Mouse (Mus musculus): ENCODE measurements around the gene Pak6.
A peak's percentile ranks its signal among the peaks of the same experiment; 100 is the strongest.

The Pak6 gene

DNA sequence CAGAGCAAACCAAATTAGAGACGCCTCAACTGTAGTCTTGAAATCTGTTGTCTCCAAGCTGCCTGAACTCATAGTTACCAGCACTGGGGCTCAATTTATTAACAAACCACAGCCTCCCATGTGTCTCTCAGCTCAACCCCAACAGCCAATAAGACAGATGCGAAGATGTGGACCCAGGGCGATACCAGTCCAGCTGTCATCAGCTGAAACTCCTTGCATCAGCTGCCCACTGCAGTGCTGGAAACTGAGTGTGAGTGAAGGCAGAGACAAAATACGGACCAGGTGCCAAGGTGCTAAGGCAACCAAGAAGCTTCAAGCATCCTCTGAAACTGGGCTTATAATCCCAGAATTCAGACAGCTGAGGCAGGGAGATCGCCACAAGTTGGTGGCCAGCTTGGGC lies 68.9 kb downstream of the Pak6 start:
- DNase-seq = no peak

DNA sequence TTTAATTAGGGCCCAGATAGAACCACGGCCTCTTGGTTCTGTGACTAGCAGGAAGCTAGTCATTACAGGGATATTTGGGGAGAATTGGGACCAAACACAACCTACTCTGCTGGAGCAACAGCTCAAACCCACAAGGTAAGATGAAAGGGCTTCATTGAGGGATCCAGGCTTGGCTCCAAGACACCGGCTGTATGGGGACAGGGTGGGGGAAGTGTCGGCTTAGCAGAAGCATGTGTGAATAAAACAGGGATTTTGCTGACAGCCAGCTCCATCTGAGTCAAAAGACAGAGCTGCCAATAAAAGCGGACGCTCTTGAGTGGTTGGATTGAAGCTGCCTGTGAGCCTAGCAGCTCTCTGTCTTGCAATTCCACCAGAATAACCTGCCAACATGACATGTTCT lies 70.2 kb downstream of the Pak6 start:
- no peak for DNase-seq

DNA sequence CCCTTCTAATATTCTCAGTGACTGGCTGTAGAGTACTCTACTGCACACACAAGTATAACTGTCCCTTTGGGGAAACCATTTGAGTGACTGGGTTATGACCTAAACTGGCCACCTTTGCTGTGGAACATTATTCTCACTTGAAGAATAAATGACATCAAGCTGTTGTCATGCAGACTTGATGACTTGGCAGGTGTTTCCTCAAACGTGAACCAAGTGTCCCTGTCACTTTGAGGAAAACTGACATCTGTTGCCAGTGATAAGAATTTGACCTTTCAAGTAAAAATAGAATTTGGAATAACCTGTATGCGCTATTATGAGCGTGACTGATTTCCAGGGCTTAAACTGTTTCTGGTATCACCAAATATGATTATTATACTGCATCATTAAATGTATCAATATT lies 77.2 kb downstream of the Pak6 start:
- no peak for DNase-seq

- DNase-seq = no peak
Observed at GRCm38 (mm10) chr2:118741183-118741582, 78.1 kb downstream of the Pak6 start.

- DNase-seq = peak; percentile 55
Observed at GRCm38 (mm10) chr2:118743261-118743943, 80.3 kb downstream of the Pak6 start.

- DNase-seq = no peak
Observed at GRCm38 (mm10) chr2:118744621-118745020, 81.5 kb downstream of the Pak6 start.

- DNase-seq = peak; percentile 95
Observed at GRCm38 (mm10) chr2:118745232-118745884, 82.3 kb downstream of the Pak6 start, which contains the start of gene Inafm2. Gene Inafm2 (plus strand): TSS chr2:118745758.

- peak; percentile 72 for DNase-seq
Observed at GRCm38 (mm10) chr2:118745915-118746901, 83.1 kb downstream of the Pak6 start.

- DNase-seq = no peak
Observed at GRCm38 (mm10) chr2:118747301-118747960, 84.3 kb downstream of the Pak6 start.

Data from cerebellum, adult 9-11 months (tissue).